Mouse (Mus musculus) retina, adult 2 months (tissue): ENCODE measurements around the gene Rtcb.
A peak's percentile ranks its signal among the peaks of the same experiment; 100 is the strongest.

Source experiments
- DNase-seq: peaks from one replicate; pipeline ENCODE4 v3.0.0-alpha.2; 2012; ENCODE audit warnings: low read depth, low spot score

The Rtcb gene

GRCm38 (mm10) chr10:85957464-85957950 is at the start of gene Rtcb:
Gene Rtcb (minus strand): TSS chr10:85957823.
- DNase-seq: peak; percentile 95

GRCm38 (mm10) chr10:86006455-86006854 is 48.8 kb upstream of the Rtcb start:
- no peak for DNase-seq

- DNase-seq: no peak
Measured at GRCm38 (mm10) chr10:86000447-86000846, 42.8 kb upstream of the Rtcb start.

- DNase-seq: no peak
Measured at GRCm38 (mm10) chr10:85994543-85995104, 37.0 kb upstream of the Rtcb start.

- no peak for DNase-seq
Measured at GRCm38 (mm10) chr10:85993836-85994235, 36.2 kb upstream of the Rtcb start.

GRCm38 (mm10) chr10:85992412-85992811 is 34.8 kb upstream of the Rtcb start:
- no peak for DNase-seq

GRCm38 (mm10) chr10:85989412-85990115 is 31.9 kb upstream of the Rtcb start:
- DNase-seq: no peak

GRCm38 (mm10) chr10:85972915-85973314 is 15.3 kb upstream of the Rtcb start:
- DNase-seq: no peak

GRCm38 (mm10) chr10:85971826-85972225 is 14.2 kb upstream of the Rtcb start:
- no peak for DNase-seq

- DNase-seq: no peak
Measured at GRCm38 (mm10) chr10:85969894-85970620, 12.4 kb upstream of the Rtcb start.

GRCm38 (mm10) chr10:85968731-85969130 is 11.1 kb upstream of the Rtcb start:
- DNase-seq: no peak

- DNase-seq: peak; percentile 26
Measured at GRCm38 (mm10) chr10:85968157-85968634, 10.6 kb upstream of the Rtcb start.

- no peak for DNase-seq
Measured at GRCm38 (mm10) chr10:85967411-85968156, 10.0 kb upstream of the Rtcb start.

- no peak for DNase-seq
Measured at GRCm38 (mm10) chr10:85966476-85966875, 8.9 kb upstream of the Rtcb start.

- no peak for DNase-seq
Measured at GRCm38 (mm10) chr10:85964316-85964715, 6.7 kb upstream of the Rtcb start.

GRCm38 (mm10) chr10:85962897-85963296 is 5.3 kb upstream of the Rtcb start:
- no peak for DNase-seq

- no peak for DNase-seq
Measured at GRCm38 (mm10) chr10:85956871-85957419, 678 bp downstream of the Rtcb start.

GRCm38 (mm10) chr10:85954429-85954828 is 3.2 kb downstream of the Rtcb start:
- no peak for DNase-seq

GRCm38 (mm10) chr10:85953401-85953800 is 4.2 kb downstream of the Rtcb start:
- no peak for DNase-seq

GRCm38 (mm10) chr10:85951765-85952443 is 5.7 kb downstream of the Rtcb start:
- no peak for DNase-seq
